Mouse (Mus musculus): ENCODE results near the gene Itga10.
"Not testable (repeated sequence)": the region's sequence is repeated elsewhere in the genome, so short reads cannot be mapped to it uniquely, and the experiment has no call there.

GRCm38 (mm10) chr3:96606007-96606406 is 39.4 kb upstream of the Itga10 start:
- TF ChIP-seq CTCF (IDR thresholded peaks at IDR 0.05; ENCODE audit: borderline replicate concordance, insufficient read depth, low read length); POLR2A (IDR thresholded peaks at IDR 0.05; ENCODE audit: low read depth, low read length): not testable (repeated sequence)
